Mouse (Mus musculus): ENCODE data around the gene Srcin1.

The Srcin1 gene

DNA sequence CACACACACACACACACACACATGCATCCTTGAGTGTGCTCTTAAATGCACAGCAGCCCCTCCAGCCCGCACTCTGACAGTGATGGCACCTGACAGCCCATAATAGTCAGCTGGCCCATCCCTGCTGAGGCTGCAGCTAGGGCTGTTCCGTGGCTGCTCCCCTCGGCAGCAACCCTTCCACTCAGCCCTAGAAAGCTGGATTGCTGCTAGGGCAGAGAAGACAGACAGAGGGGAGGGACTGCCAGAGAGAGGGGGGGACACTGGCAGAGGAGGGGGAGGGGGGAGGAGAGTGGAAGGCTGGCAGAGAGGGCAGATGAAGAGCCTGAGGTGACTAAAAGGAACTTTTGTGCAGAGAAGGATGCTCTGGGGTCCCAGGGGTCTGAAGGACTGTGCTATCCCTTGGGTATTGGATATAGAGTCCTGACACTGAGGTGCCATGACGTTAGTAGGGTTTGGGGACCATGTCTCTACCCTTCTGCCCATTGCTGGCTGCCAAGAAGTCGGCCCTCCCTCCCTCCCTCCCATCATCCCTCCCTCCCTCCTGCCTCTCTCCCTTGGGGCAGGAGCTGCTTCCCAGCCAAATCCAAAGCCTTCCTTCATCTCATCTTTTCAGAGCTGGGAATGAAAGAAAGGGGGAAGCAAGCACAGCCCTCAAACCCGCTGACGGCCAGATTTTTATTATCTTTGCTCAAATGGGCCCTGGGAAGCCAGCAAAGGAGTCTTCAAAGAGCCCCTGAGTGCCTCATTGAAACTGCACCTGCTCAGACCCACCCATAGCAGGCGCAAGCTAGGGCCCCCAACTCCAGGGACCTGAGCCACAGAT is 4.5 kb downstream of the Srcin1 start:
- H3K27me3 ChIP-seq (ENCODE audit: control insufficient read depth, insufficient read depth, low read length, poor library complexity, severe bottlenecking): no peaks in the 10 kb centered on the region; the same call in none of the 2 replicates
- no peak for DNase-seq (ENCODE audit: low read depth, low spot score)
- H3K36me3 ChIP-seq (ENCODE audit: control insufficient read depth, insufficient read depth, low read length, poor library complexity, severe bottlenecking): no peaks in the 10 kb centered on the region

DNA sequence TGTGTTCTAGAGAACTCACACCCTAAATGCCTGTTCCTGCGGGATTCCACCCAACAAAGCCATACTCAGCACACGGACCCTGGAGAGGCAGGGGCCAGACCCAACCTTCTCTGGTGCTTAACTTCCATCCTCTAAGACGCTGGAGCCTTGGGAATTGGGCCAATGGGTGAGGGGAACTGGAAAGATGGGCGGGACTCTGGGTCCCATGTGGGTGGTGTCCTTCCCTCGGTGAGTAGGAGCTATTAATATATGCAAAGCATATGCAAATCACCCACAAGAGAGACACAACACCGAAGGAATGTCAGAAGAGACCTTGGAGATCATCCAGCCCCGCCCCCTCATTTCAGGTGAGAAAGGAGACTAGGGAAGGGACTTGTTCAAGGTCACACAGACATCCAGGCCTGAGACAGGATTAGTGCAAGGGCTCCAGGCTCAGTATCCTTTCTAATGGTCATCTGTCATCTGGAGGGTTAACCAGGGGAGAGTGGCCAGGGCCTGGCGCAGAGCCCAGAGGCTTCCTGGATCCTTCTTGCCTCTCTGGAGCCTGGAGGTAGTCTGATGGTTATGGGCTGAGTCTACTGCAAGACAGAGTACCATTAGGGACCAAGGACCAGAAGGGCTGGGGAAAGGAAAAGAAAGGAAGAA is 5.4 kb downstream of the Srcin1 start:
- Histone ChIP-seq H3K36me3 (ENCODE audit: control insufficient read depth, insufficient read depth, low read length, poor library complexity, severe bottlenecking) (no peaks in the 10 kb centered on the region), H3K27me3 (ENCODE audit: control insufficient read depth, insufficient read depth, low read length, poor library complexity, severe bottlenecking) (no peaks in the 10 kb centered on the region; the same call in none of the 2 replicates)
- no peak for DNase-seq (ENCODE audit: low read depth, low spot score)

- Histone ChIP-seq H3K36me3 (ENCODE audit: control insufficient read depth, insufficient read depth, low read length, poor library complexity, severe bottlenecking) (no peaks in the 10 kb centered on the region), H3K27me3 (ENCODE audit: control insufficient read depth, insufficient read depth, low read length, poor library complexity, severe bottlenecking) (no peaks in the 10 kb centered on the region; the same call in none of the 2 replicates)
- no peak for DNase-seq (ENCODE audit: low read depth, low spot score)
Measured at GRCm38 (mm10) chr11:97569806-97570205, 6.2 kb downstream of the Srcin1 start.

DNA sequence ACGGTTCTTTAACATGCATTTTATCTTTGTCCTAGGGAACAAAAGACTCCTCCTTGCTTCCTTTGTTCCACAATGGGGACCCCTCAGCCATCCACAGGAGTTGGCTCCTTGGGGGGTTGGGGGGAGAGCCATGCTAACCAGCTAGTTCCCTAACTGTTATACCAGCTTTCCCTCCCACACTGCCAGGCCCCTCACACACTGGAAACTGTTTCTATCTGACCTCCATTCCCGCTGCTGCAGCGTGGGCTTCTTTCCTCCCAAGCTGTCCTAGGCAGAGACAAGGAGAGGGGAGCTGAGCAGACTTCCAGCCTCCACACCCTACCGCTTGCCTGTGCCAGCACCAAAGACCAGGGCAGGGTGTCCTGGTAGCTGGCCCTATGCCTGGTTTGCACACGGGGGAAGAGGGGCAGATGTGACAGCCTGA is 6.7 kb downstream of the Srcin1 start:
- DNase-seq (ENCODE audit: low read depth, low spot score): no peak
- no peaks in the 10 kb centered on the region; the same call in none of the 2 replicates for H3K27me3 ChIP-seq (ENCODE audit: control insufficient read depth, insufficient read depth, low read length, poor library complexity, severe bottlenecking)
- no peaks in the 10 kb centered on the region for H3K36me3 ChIP-seq (ENCODE audit: control insufficient read depth, insufficient read depth, low read length, poor library complexity, severe bottlenecking)

- no peak for DNase-seq (ENCODE audit: low read depth, low spot score)
- Histone ChIP-seq H3K27me3 (ENCODE audit: control insufficient read depth, insufficient read depth, low read length, poor library complexity, severe bottlenecking) (no peaks in the 10 kb centered on the region; the same call in none of the 2 replicates), H3K36me3 (ENCODE audit: control insufficient read depth, insufficient read depth, low read length, poor library complexity, severe bottlenecking) (no peaks in the 10 kb centered on the region)
Measured at GRCm38 (mm10) chr11:97568729-97569128, 7.3 kb downstream of the Srcin1 start.

- Histone ChIP-seq H3K27me3 (ENCODE audit: control insufficient read depth, insufficient read depth, low read length, poor library complexity, severe bottlenecking) (no peaks in the 10 kb centered on the region; the same call in none of the 2 replicates), H3K36me3 (ENCODE audit: control insufficient read depth, insufficient read depth, low read length, poor library complexity, severe bottlenecking) (no peaks in the 10 kb centered on the region)
- DNase-seq (ENCODE audit: low read depth, low spot score): no peak
Measured at GRCm38 (mm10) chr11:97567480-97567879, 8.5 kb downstream of the Srcin1 start.

- Histone ChIP-seq H3K36me3 (ENCODE audit: control insufficient read depth, insufficient read depth, low read length, poor library complexity, severe bottlenecking) (no peaks in the 10 kb centered on the region), H3K27me3 (ENCODE audit: control insufficient read depth, insufficient read depth, low read length, poor library complexity, severe bottlenecking) (no peaks in the 10 kb centered on the region; the same call in none of the 2 replicates)
- no peak for DNase-seq (ENCODE audit: low read depth, low spot score)
Measured at GRCm38 (mm10) chr11:97566551-97566950, 9.4 kb downstream of the Srcin1 start.

GRCm38 (mm10) chr11:97563730-97564129 is 12.3 kb downstream of the Srcin1 start:
- Histone ChIP-seq H3K36me3 (ENCODE audit: control insufficient read depth, insufficient read depth, low read length, poor library complexity, severe bottlenecking) (no peaks in the 10 kb centered on the region), H3K27me3 (ENCODE audit: control insufficient read depth, insufficient read depth, low read length, poor library complexity, severe bottlenecking) (no peaks in the 10 kb centered on the region; the same call in none of the 2 replicates)
- no peak for DNase-seq (ENCODE audit: low read depth, low spot score)

- DNase-seq (ENCODE audit: low read depth, low spot score): no peak
- H3K27me3 ChIP-seq (ENCODE audit: control insufficient read depth, insufficient read depth, low read length, poor library complexity, severe bottlenecking): no peaks in the 10 kb centered on the region; the same call in none of the 2 replicates
- H3K36me3 ChIP-seq (ENCODE audit: control insufficient read depth, insufficient read depth, low read length, poor library complexity, severe bottlenecking): no peaks in the 10 kb centered on the region
Measured at GRCm38 (mm10) chr11:97562536-97562935, 13.4 kb downstream of the Srcin1 start.

DNA sequence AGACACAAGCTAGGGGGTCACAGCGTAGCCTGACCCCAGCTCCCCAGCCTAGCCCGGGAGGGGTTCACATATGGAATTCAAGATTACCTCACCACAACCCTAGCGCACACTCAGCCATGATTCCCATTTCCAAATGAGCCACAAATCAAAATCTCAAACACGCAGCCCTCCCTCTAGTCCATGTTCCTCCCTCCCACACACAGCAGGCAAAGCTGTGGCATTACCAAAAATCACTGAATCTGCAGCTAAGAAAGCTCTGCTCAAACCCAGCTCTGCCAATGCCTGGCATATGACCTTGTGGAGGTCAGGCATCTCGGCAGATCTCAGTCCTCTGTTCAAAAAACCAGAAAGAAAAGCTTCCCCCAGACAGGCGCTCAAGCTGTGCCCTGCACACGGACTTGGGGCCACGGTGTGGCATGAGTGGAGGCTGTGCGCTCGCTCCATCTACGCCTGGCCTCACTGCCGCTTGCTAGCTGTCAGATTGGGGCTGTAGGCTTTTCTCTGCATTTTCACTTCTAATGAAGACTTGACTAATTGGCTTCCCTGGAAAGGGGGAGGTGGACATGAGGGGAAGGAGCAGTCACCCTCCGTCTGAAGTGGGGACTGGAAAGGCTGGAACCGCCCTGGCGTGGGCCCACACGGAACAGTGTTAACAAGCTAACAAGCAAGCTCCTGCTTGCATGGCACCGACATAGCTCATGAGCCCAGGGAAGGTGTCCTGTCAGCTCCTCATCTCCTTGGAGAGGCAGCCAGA is 15.6 kb downstream of the Srcin1 start:
- H3K27me3 ChIP-seq (ENCODE audit: control insufficient read depth, insufficient read depth, low read length, poor library complexity, severe bottlenecking): no peaks in the 10 kb centered on the region
- DNase-seq (ENCODE audit: low read depth, low spot score): no peak

GRCm38 (mm10) chr11:97559549-97559948 is 16.4 kb downstream of the Srcin1 start:
- Histone ChIP-seq H3K36me3 (ENCODE audit: control insufficient read depth, insufficient read depth, low read length, poor library complexity, severe bottlenecking) (no peaks in the 10 kb centered on the region), H3K27me3 (ENCODE audit: control insufficient read depth, insufficient read depth, low read length, poor library complexity, severe bottlenecking) (no peaks in the 10 kb centered on the region)
- no peak for DNase-seq (ENCODE audit: low read depth, low spot score)

More for the DNA sequence above, 15.6 kb downstream of the Srcin1 start:
- no peaks in the 10 kb centered on the region for H3K36me3 ChIP-seq (ENCODE audit: control insufficient read depth, insufficient read depth, low read length, poor library complexity, severe bottlenecking)

- DNase-seq (ENCODE audit: low read depth, low spot score): no peak
- no peaks in the 10 kb centered on the region for H3K27me3 ChIP-seq (ENCODE audit: control insufficient read depth, insufficient read depth, low read length, poor library complexity, severe bottlenecking)
- no peaks in the 10 kb centered on the region for H3K36me3 ChIP-seq (ENCODE audit: control insufficient read depth, insufficient read depth, low read length, poor library complexity, severe bottlenecking)
Measured at GRCm38 (mm10) chr11:97557885-97558284, 18.1 kb downstream of the Srcin1 start.

- DNase-seq (ENCODE audit: low read depth, low spot score): peak; percentile 79
- Histone ChIP-seq H3K36me3 (ENCODE audit: control insufficient read depth, insufficient read depth, low read length, poor library complexity, severe bottlenecking) (no peaks in the 10 kb centered on the region), H3K27me3 (ENCODE audit: control insufficient read depth, insufficient read depth, low read length, poor library complexity, severe bottlenecking) (no peaks in the 10 kb centered on the region)
Measured at GRCm38 (mm10) chr11:97556569-97557408, 19.2 kb downstream of the Srcin1 start.

GRCm38 (mm10) chr11:97555144-97555543 is 20.8 kb downstream of the Srcin1 start:
- DNase-seq (ENCODE audit: low read depth, low spot score): no peak
- H3K36me3 ChIP-seq (ENCODE audit: control insufficient read depth, insufficient read depth, low read length, poor library complexity, severe bottlenecking): no peaks in the 10 kb centered on the region
- H3K27me3 ChIP-seq (ENCODE audit: control insufficient read depth, insufficient read depth, low read length, poor library complexity, severe bottlenecking): no peaks in the 10 kb centered on the region
